Mouse (Mus musculus) liver, embryonic 16.5 days (tissue): Measurements from ENCODE around the gene Chtf18. TPM values are rescaled to one million over a fixed set of nuclear protein-coding genes. Genes with fewer than 3 reads are reported as not detected.

Source experiments
- microRNA-seq: library from miRNA; unstranded; fragments of <30 nt; microRNA quantifications from one replicate; pipeline ENCODE4, GENCODE M21; 2016
- polyA plus RNA-seq: library from polyadenylated mRNA; unstranded; fragments of >200 nt; fragmentation: Nextera tagmentation; extraction: Ambion mirVana; gene quantifications from 2 replicates; pipeline ENCODE4 v1.2.1, GENCODE M21; 2015

Chtf18 gene
- polyA plus RNA-seq, 1 experiment from 2014 or later: 16.3 TPM

Small RNA genes within 50 kb of the gene (microRNA-seq; reads per million reads assigned to microRNA genes)
- not detected for gene Gm25083

Other genes with a start within 250 kb of the Chtf18 start
- gene Sstr5, start 230.1 kb downstream of the Chtf18 start, polyA plus RNA-seq: not detected in 2 replicates
- 0.14 and 0.34 TPM in 2 replicates for gene Sox8, start 156.7 kb downstream of the Chtf18 start, polyA plus RNA-seq
- gene Lmf1, start 148.3 kb downstream of the Chtf18 start, polyA plus RNA-seq: 11.4 and 13.4 TPM in 2 replicates
- not detected in 2 replicates for gene Gng13, start 10.2 kb downstream of the Chtf18 start, polyA plus RNA-seq
- 5.2 TPM in 2 replicates for gene Rpusd1, start 251 bp upstream of the Chtf18 start, polyA plus RNA-seq
- not detected in 2 replicates for gene Mslnl, start 8.6 kb upstream of the Chtf18 start, polyA plus RNA-seq
- 2.8 and 3.4 TPM in 2 replicates for gene Msln, start 27.0 kb upstream of the Chtf18 start, polyA plus RNA-seq
- 12.1 and 13.8 TPM in 2 replicates for gene Narfl, start 46.4 kb upstream of the Chtf18 start, polyA plus RNA-seq
- 6.9 and 7.0 TPM in 2 replicates for gene Haghl, start 58.3 kb upstream of the Chtf18 start, polyA plus RNA-seq
- 0.04 and 0.07 TPM in 2 replicates for gene Ccdc78, start 59.2 kb upstream of the Chtf18 start, polyA plus RNA-seq
- 54.1 and 57.1 TPM in 2 replicates for gene Fam173a, start 65.5 kb upstream of the Chtf18 start, polyA plus RNA-seq
- not detected in 2 replicates for gene AC134908.4, start 68.2 kb upstream of the Chtf18 start, polyA plus RNA-seq
- 11.8 and 12.1 TPM in 2 replicates for gene Metrn, start 69.7 kb upstream of the Chtf18 start, polyA plus RNA-seq
- 0.09 and 0.17 TPM in 2 replicates for gene Fbxl16, start 81.7 kb upstream of the Chtf18 start, polyA plus RNA-seq
- gene Wdr24, start 96.2 kb upstream of the Chtf18 start, polyA plus RNA-seq: 10.8 and 11.6 TPM in 2 replicates
- gene Jmjd8, start 101.4 kb upstream of the Chtf18 start, polyA plus RNA-seq: 20.7 and 23.5 TPM in 2 replicates
- 106 and 112 TPM in 2 replicates for gene Stub1, start 106.0 kb upstream of the Chtf18 start, polyA plus RNA-seq
- 0.30 and 0.45 TPM in 2 replicates for gene Rhbdl1, start 109.9 kb upstream of the Chtf18 start, polyA plus RNA-seq
- 0.64 and 0.65 TPM in 2 replicates for gene Gm20683, start 114.3 kb upstream of the Chtf18 start, polyA plus RNA-seq
- 11.4 and 12.3 TPM in 2 replicates for gene Rhot2, start 117.4 kb upstream of the Chtf18 start, polyA plus RNA-seq
- 7.2 and 7.8 TPM in 2 replicates for gene Wdr90, start 134.1 kb upstream of the Chtf18 start, polyA plus RNA-seq
- gene Mcrip2, start 141.3 kb upstream of the Chtf18 start, polyA plus RNA-seq: 32.8 and 37.0 TPM in 2 replicates
- 47.8 and 50.5 TPM in 2 replicates for gene Mettl26, start 147.7 kb upstream of the Chtf18 start, polyA plus RNA-seq
- gene Wfikkn1, start 153.4 kb upstream of the Chtf18 start, polyA plus RNA-seq: 0.30 and 0.42 TPM in 2 replicates
- 6.2 and 7.0 TPM in 2 replicates for gene Rab40c, start 192.3 kb upstream of the Chtf18 start, polyA plus RNA-seq
- gene Pigq, start 217.5 kb upstream of the Chtf18 start, polyA plus RNA-seq: 147 and 154 TPM in 2 replicates
- 6.8 and 7.8 TPM in 2 replicates for gene Nhlrc4, start 217.5 kb upstream of the Chtf18 start, polyA plus RNA-seq
- gene A930017K11Rik, start 225.1 kb upstream of the Chtf18 start, polyA plus RNA-seq: 0.13 and 0.16 TPM in 2 replicates